Mouse (Mus musculus) limb, embryonic 12.5 days (tissue): ENCODE measurements around the gene Ppfibp1. TPM values are rescaled to one million over a fixed set of nuclear protein-coding genes. Genes with fewer than 3 reads are reported as not detected.

Experiments used
- ATAC-seq: fragments of 200-750 bp; cut with Nextera tagmentation; 2 replicates; pipeline ENCODE4 v1.8.0; 2017; ENCODE audit warnings: low read depth, moderate TSS enrichment; ENCODE audit not compliant: insufficient number of reproducible peaks, insufficient read depth, low FRiP score, low TSS enrichment
- H3K27ac ChIP-seq: fragments of 300-500 bp; sonication (generic); 2 replicates; pipeline ENCODE4 v1.5.1; 2016; ENCODE audit warnings: mild to moderate bottlenecking, moderate library complexity
- H3K27me3 ChIP-seq: fragments of 300-500 bp; sonication (generic); 2 replicates; pipeline ENCODE4 v1.6.1; 2016; ENCODE audit warnings: mild to moderate bottlenecking, moderate library complexity
- H3K36me3 ChIP-seq: fragments of 300-500 bp; sonication (generic); 2 replicates; pipeline ENCODE4 v1.6.1; 2016; ENCODE audit warnings: mild to moderate bottlenecking, moderate library complexity
- H3K4me1 ChIP-seq: fragments of 300-500 bp; sonication (generic); replicated peaks from 2 replicates; pipeline ENCODE4 v1.6.1; 2016
- H3K4me2 ChIP-seq: fragments of 300-500 bp; sonication (generic); 2 replicates; pipeline ENCODE4 v1.6.1; 2016; ENCODE audit warnings: mild to moderate bottlenecking, moderate library complexity
- H3K4me3 ChIP-seq: fragments of 300-500 bp; sonication (generic); replicated peaks from 2 replicates; pipeline ENCODE4 v1.5.1; 2016; ENCODE audit warnings: mild to moderate bottlenecking
- H3K9ac ChIP-seq: fragments of 300-500 bp; sonication (generic); replicated peaks from 2 replicates; pipeline ENCODE4 v1.6.1; 2016; ENCODE audit warnings: mild to moderate bottlenecking, moderate library complexity
- H3K9me3 ChIP-seq: fragments of 300-500 bp; sonication (generic); 2 replicates; pipeline ENCODE4 v1.6.1; 2016; ENCODE audit warnings: mild to moderate bottlenecking, moderate library complexity
- WGBS: fragments of 180-500 bp; shearing (Covaris S2); methylation state at CpG from one replicate; pipeline ENCODE4 v1.1.7; 2016; 5-methylcytosine and 5-hydroxymethylcytosine counted together
- polyA plus RNA-seq: library from polyadenylated mRNA; unstranded; fragments of >200 nt; fragmentation: Nextera tagmentation; extraction: Ambion mirVana; gene quantifications from 2 replicates; pipeline ENCODE4 v1.2.1, GENCODE M21; 2016

Ppfibp1 gene
- polyA plus RNA-seq, 1 experiment from 2014 or later, result 61.0 TPM

DNA sequence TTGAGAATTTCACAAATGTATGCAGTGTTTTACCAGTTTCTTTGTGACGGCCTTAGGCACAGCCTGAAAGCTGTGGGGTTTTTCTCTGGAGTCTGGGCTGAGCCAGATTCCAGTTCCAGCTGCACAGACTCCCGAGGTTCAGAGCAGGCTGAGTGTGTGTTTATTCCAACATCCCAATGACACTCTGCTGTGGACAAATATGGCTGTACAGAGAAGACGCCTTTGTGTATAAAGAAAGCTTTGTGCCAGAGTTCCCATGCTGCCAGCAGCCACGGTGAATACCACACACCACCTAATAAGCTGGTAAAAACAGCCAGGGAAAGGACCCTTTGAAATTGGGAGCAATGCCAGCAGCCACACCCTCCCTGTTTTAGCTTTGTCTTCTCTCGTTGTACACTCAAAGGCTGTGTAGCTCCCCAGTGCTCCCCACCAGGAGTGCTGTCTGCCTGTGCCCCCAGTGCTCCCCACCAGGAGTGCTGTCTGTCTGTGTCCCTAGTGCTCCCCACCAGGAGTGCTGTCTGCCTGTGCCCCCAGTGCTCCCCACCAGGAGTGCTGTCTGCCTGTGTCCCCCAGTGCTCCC is 187.6 kb downstream of the Ppfibp1 start:
- H3K4me1 ChIP-seq, result no peaks in the 10 kb centered on the region
- H3K27me3 ChIP-seq, result no peaks in the 10 kb centered on the region
- H3K9me3 ChIP-seq, result no peaks in the 10 kb centered on the region
- ATAC-seq, result no peak
- no peak overlapping the region for H3K27ac ChIP-seq
- H3K36me3 ChIP-seq, result peaks cover 33% of the 10 kb centered on the region
- 68% methylated on average over 5 of the region's 5 CpGs for WGBS
- H3K4me2 ChIP-seq, result no peak overlapping the region
- H3K4me3 ChIP-seq, result no peak overlapping the region
- H3K9ac ChIP-seq, result no peak overlapping the region

DNA sequence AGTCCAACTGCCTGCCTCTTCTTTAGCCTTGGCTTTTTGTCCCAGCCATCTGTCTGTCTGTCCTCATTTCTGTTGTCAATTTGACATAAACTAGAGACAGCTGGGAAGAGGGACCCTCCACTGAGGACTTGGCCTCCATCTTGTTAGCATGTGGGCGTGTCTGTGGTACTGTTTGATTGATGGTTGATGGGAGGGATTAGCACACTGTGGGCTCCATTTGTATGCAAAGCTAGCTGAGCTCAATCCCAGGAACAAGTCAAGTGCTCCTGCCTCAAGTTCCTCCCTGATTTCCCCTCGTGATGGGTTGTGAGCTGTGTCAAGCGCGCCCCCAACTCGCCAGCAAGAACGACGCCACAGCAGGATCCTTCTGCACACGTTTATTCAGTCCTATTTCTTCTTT is 188.6 kb downstream of the Ppfibp1 start:
- H3K9ac ChIP-seq, result no peak overlapping the region
- H3K36me3 ChIP-seq, result peaks cover 23% of the 10 kb centered on the region
- H3K27me3 ChIP-seq, result no peaks in the 10 kb centered on the region
- H3K4me3 ChIP-seq, result no peak overlapping the region
- H3K4me1 ChIP-seq, result no peaks in the 10 kb centered on the region
- H3K27ac ChIP-seq, result no peak overlapping the region
- H3K9me3 ChIP-seq, result no peaks in the 10 kb centered on the region
- no peak for ATAC-seq
- H3K4me2 ChIP-seq, result no peak overlapping the region
- 73% methylated on average over 8 of the region's 8 CpGs for WGBS

DNA sequence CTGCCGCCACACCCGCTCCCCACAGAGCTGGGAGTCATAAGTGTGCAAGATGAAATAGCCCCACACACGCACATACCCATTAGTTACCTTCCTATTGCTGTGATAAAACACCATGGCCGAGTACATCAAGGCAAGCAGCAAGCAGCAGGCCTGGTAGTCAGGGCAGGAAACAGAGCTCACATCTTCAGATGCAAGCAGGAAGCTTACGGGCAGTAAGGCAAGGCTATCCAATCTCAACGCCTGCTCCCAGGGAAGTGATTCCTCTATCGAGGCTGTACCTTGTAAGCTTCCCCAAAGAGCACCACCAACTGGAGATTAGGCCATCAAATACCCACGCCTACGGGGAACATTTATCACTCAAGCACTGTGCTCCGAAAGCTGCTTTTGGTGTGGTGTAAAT is 191.6 kb downstream of the Ppfibp1 start:
- peaks cover 9% of the 10 kb centered on the region for H3K36me3 ChIP-seq
- H3K4me1 ChIP-seq, result no peaks in the 10 kb centered on the region
- H3K9ac ChIP-seq, result no peak overlapping the region
- H3K27ac ChIP-seq, result no peak overlapping the region
- H3K4me3 ChIP-seq, result no peak overlapping the region
- no peak for ATAC-seq
- 90% methylated on average over 10 of the region's 10 CpGs for WGBS
- H3K4me2 ChIP-seq, result no peak overlapping the region
- no peaks in the 10 kb centered on the region for H3K9me3 ChIP-seq
- no peaks in the 10 kb centered on the region for H3K27me3 ChIP-seq

Other genes starting within 250 kb of the Ppfibp1 start
- 140 and 145 TPM in 2 replicates for gene Med21, start 245.9 kb upstream of the Ppfibp1 start, polyA plus RNA-seq
- 34.1 and 34.4 TPM in 2 replicates for gene Tm7sf3, start 245.7 kb upstream of the Ppfibp1 start, polyA plus RNA-seq
- 21.8 and 22.6 TPM in 2 replicates for gene Stk38l, start 163.5 kb upstream of the Ppfibp1 start, polyA plus RNA-seq
- 6.8 and 8.3 TPM in 2 replicates for gene Arntl2, start 92.4 kb upstream of the Ppfibp1 start, polyA plus RNA-seq
- gene Smco2, start 38.4 kb upstream of the Ppfibp1 start, polyA plus RNA-seq, result not detected in 2 replicates
- 0.10 and 0.11 TPM in 2 replicates for gene 1700034J05Rik, start 65.9 kb downstream of the Ppfibp1 start, polyA plus RNA-seq
- gene Rep15, start 144.1 kb downstream of the Ppfibp1 start, polyA plus RNA-seq, result 1.6 and 2.0 TPM in 2 replicates
- 102 and 106 TPM in 2 replicates for gene Mrps35, start 154.3 kb downstream of the Ppfibp1 start, polyA plus RNA-seq
- 2.5 and 2.6 TPM in 2 replicates for gene Mansc4, start 198.5 kb downstream of the Ppfibp1 start, polyA plus RNA-seq
- 9.3 and 9.6 TPM in 2 replicates for gene Klhl42, start 202.9 kb downstream of the Ppfibp1 start, polyA plus RNA-seq